Mouse (Mus musculus): ENCODE results near the gene Mgat5. TPM values are rescaled to one million over a fixed set of nuclear protein-coding genes. Genes with fewer than 3 reads are reported as not detected.

Mgat5 gene
- polyA plus RNA-seq, 2 experiments from 2014 or later = 14.3 to 21.6 TPM

- no peak for ATAC-seq
Measured at GRCm38 (mm10) chr1:127442880-127443877, 238.4 kb downstream of the Mgat5 start.

DNA sequence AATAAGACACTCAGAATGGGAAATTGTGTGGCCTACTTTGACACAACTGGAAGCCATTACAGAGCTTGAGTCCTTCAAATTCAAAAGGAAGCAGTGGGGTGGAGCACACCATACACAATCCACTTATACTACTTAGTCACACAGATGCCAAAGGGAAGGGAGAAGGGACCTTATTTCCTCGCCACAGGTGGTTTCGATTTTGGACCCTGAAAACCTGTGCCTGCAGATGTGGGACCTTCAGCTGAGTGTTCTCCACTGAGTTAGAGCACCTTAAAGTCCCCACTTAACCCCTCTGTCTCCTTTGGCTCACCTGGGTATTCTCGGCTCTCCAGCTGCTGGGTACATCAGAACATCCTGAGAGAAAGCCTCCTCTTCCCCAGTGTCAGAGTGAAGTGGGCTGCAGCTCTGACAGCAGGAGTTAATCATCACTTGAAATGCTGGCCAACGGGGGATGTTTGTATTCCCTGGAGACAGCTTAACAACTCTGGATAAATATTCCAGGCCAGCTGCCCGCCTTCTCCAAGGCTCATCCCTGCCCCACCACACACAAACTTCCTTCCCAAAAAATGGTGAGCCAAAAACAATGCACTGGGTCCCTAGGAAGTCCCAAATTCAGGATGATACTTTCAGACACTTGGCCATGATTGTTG, 240.1 kb downstream of the Mgat5 start:
- no peak for ATAC-seq

GRCm38 (mm10) chr1:127453397-127453796, 248.6 kb downstream of the Mgat5 start:
- ATAC-seq = no peak

DNA sequence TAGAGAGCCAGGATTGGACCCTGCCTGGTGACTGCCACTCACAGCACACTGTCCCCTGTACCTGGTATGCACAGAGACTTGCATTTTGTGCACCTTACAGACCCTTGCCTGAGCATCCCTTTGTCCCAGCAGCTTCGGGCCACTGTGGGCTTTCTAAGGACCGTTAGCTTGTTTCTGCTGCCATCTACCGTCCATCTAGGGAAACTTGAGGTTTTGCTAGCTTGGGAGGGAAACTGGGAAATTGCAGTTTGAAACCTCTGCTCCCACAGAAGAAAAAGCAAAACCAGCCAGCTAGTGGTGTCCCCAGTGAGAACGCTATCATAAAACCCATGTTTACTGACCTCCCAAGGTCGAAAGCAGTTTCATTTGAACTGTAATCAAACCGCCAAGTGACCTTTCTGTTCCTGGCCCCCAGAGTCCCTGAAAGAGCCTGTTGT, 254.2 kb downstream of the Mgat5 start:
- ATAC-seq = peak; percentile 74

DNA sequence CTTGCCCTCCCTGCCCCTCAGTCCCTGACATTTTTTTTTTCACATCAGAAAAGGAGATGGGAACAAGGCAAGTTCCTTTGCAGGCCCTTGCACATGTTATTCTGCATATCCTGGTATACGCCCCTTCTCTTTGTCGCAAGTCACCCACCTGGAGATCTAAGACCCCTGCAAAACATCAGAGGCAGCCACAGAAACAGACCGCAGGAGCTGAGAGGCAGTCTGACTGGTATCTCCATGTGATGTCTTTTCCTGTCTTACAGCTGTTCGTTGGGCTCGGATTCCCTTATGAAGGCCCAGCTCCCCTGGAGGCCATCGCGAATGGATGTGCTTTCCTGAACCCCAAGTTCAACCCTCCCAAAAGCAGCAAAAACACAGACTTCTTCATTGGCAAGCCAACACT, 254.8 kb downstream of the Mgat5 start:
- ATAC-seq = no peak

- ATAC-seq = no peak
Measured at GRCm38 (mm10) chr1:127461017-127461416, 256.2 kb downstream of the Mgat5 start.

DNA sequence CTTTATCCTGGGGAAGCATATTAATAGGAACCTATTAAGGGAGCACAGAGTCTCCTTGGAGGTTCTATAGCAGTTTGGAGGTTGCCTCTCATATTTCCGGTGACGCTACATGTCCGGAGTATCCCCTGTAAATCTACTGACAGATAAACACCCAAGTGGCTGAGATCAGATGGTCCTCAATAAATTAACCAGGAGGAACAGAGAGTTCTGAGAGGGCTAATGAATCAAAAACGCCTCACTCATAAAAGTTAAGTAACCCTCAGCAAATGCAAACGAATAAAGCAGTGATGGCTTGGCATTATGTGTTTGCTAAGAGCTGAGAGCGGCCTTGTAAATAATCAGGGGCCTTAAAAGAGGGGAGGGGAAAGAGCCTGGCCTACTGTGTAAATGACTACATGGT, 259.2 kb downstream of the Mgat5 start:
- ATAC-seq = no peak

- no peak for ATAC-seq
Measured at GRCm38 (mm10) chr1:127465292-127465691, 260.5 kb downstream of the Mgat5 start.

DNA sequence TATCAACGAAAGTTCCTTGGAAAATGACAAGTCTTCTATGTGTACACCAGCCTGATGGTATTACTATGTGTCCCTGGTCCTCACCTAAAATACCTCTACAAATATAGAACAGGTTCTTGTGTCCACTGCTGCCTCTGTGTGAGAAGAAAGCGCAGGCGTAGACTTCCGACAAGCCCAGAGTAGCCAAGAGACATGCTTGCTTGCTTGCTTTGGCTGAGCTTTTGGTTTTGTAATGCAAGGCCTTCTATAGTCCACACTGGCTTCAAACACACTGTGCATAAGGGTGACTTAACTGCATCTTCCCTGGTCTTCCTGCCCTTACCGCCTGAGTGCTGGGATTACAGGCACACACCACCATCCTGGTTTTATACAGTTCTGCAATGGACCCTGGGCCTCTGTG, 262.4 kb downstream of the Mgat5 start:
- no peak for ATAC-seq

DNA sequence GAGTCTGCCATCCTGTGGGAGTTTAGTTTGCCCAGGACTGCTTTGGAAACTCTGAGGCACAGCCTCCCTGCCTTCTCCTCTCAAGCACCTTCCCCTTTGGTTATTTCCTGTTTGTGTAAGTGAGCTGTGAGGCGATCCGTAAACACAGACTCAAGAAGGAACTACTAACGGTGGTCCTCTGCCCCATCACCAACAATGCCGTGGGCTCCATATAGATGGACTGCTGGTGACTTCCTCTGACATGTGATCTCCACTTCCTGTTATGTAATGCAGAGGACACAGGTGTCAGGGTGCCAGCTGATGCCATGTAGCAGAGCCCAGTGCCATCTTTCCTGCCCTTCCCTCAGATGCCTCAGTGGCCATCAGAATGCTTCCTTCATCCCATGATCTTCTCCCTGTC, 265.4 kb downstream of the Mgat5 start:
- no peak for ATAC-seq

- ATAC-seq = no peak
Measured at GRCm38 (mm10) chr1:127475756-127476155, 270.9 kb downstream of the Mgat5 start.

DNA sequence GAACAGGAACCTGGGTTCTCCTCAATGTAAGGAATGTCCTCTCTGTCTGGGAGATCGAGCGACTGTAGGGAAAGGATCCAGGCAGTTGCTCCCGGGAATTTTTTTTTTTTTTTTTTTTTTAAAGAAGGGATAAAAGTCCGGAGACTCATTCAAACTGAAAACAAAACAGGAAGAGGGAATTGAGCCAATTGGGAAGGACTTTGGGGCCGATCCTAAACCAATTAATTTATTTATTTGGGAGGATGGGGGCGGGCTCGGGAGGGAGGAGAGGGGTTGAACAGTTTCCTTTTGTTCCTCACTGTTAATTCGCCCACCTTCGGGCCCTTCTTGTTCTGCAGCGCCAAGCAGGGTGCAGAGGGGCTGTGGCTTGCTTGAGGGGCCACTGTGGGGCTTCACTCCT, 278.1 kb downstream of the Mgat5 start:
- ATAC-seq = no peak

DNA sequence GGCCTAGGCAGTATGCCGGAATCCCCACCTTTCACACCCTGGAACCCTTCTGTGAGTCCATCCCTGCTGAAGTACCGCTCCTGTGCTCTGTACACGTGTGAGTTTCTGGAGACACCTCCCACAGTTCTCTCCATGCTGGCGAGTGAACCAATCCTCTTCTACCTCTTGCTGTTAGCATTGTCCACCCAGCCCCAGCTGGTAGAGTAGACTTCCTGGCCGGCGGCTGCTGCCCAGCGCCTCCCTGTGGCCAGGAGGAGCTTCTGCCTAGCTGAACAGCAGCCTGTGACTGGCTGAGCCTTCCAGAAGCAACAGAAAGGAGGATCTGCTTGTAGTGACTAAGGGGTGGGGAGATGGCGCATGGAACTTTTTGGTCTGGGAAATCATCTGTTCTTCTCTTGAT, 279.4 kb downstream of the Mgat5 start:
- ATAC-seq = no peak

- ATAC-seq = no peak
Measured at GRCm38 (mm10) chr1:127484826-127485225, 280.0 kb downstream of the Mgat5 start.

DNA sequence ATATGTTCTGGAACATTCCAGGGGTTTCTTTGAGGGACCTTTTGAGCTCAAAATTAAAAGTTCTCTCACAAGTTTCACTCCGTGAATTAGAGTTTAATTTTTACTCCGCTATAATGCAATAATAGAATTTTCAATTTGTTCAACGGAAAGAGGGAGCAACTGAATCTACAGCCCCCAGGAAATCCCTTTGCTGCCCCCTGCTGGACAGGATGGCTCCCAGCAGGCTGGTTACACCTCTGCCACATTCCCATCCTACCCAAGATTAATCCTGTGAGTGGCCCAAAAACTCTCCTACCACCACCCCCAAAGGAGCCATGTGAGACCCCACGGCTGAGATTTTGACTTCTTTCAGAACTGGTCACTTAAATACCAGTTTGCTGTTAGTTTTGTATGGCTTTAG, 282.3 kb downstream of the Mgat5 start:
- no peak for ATAC-seq

DNA sequence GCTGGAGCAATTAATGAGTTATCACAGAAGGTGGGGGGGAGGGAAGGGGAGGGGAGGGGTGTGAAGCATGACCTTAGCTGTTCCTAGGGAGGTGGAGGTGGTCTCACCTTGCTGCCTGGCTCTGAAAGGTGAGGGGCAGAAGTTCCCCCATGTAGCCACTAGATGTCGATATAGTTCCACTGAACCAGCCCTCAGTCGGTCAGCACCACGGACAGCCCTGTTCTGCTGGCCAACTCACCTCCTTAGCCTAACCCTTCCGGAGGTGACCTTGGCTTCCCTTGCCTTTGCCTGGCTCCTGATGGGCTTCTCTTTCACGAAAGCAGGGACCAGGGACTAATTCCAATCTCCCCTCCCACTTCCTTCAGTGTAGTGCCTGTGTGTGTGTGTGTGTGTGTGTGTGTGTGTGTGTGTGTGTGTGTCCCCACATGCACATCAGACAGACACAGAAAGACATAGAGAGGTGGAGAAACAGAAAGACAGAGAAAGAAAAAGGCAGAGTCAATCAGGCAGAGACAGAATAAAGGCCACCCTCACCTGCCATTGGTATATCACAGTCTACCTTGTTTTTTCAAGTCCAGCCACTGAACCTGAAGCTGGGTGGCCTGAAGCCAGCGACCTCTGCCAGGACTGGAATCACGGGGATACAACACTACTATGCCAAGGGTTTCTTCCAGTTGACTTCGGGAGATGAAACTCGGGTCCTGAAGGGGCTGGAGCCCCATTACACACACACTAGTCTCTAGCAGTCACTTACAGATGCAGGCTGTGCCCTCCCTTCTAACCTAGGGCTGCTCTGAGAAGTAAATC, 292.1 kb downstream of the Mgat5 start:
- ATAC-seq = peak; percentile 37

DNA sequence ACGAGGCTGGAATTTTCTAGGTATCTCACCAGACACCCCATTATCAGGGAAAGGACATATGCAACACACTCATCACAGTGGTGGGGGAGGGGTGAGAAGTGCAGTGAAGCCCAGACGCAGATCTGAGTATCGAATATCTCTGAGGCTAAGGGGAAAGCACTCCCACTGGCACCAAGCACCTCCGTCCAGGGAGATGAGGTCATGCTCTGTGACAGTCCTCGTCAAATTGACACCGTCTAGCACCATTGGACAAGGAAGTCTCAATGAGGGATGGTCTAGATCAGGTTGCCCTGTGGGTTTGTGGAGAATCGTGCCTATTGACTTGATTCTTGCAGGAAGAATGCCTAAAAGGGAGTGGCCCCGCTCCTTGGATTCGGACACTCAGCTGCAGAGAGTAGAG, 293.9 kb downstream of the Mgat5 start:
- no peak for ATAC-seq

DNA sequence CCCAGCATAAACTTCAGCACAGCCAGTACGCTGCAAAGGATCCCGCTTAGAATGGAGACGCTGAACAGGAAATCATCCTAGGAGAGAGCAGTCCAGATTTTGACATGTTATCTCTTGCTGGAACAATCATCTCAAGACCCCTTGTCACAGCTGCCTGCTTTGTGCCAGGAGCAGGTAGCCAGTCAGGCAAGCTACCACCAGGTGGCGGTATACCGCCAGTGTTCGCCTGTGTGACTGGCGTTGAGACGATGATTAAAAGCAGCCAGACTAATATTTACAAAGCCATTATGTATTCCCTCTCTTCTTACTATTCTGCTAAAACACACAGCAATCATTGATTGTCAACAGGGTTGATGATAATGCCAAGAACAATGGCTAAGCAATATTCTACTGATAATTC, 295.4 kb downstream of the Mgat5 start:
- ATAC-seq = peak; percentile 70

DNA sequence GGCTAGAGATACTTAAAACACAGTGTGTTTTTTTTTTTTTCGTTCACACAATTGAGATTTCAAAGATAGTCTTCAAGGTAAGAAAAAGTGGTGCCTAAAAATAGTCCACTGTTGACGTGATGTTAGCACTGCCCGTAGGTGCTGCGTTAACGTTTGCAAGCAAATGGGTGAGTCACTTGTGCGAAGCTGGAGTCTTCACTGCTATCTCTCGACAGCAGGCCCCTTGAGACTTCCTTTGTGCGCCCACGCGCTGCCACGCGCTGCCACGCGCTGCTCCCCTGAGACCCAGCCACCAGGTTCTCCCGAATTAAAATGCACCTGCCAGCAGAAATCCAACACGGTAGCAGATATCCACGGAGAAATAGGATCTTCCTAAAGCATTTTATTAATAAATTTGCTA, 295.9 kb downstream of the Mgat5 start:
- ATAC-seq = no peak

- no peak for ATAC-seq
Measured at GRCm38 (mm10) chr1:127507042-127507650, 302.3 kb downstream of the Mgat5 start.

- ATAC-seq = no peak
Measured at GRCm38 (mm10) chr1:127508067-127508739, 303.4 kb downstream of the Mgat5 start.

GRCm38 (mm10) chr1:127508921-127509320, 304.1 kb downstream of the Mgat5 start:
- ATAC-seq = no peak

Data from CD4-positive, CD25-positive, alpha-beta regulatory T cell, adult 4 months (primary cell).